Mouse (Mus musculus): ENCODE results near the gene Selenom. TPM values are rescaled to one million over a fixed set of nuclear protein-coding genes. Genes with fewer than 3 reads are reported as not detected.

The Selenom gene
- total RNA-seq, 1 experiment = 43.8 TPM

- no peak for TF ChIP-seq ZNF384 (IDR thresholded peaks at IDR 0.05; ENCODE audit: low read depth, low read length)
- TF ChIP-seq CHD2 (IDR thresholded peaks at IDR 0.05; ENCODE audit: low read depth, low read length) = no peak
- no peak for TF ChIP-seq MAFK (IDR thresholded peaks at IDR 0.05; ENCODE audit: insufficient read depth, low read depth, low read length)
- TF ChIP-seq HCFC1 (IDR thresholded peaks at IDR 0.05; ENCODE audit: borderline replicate concordance, insufficient read depth, low read length) = no peak
- TF ChIP-seq ZC3H11A (IDR thresholded peaks at IDR 0.05; ENCODE audit: borderline replicate concordance, low read depth, low read length) = no peak
- H3K9me3 ChIP-seq (ENCODE audit: control insufficient read depth, insufficient read depth, low read depth, low read length) = no peaks in the 10 kb centered on the region
- no peaks in the 10 kb centered on the region for H3K36me3 ChIP-seq (ENCODE audit: control insufficient read depth, insufficient read depth, low read length, poor library complexity, severe bottlenecking)
- no peak overlapping the region for H3K4me3 ChIP-seq (ENCODE audit: insufficient read depth in 1 of 2, low read depth in 1 of 2, low read length in 2 of 2, poor library complexity in 1 of 2, severe bottlenecking in 1 of 2)
- in situ Hi-C loops (cut with MboI; ENCODE audit: low sequenced_read_pairs in 2 of 2, unreplicated experiment in 2 of 2) = no loop called here
- H3K9ac ChIP-seq (ENCODE audit: insufficient read depth, low read depth, low read length, poor library complexity, severe bottlenecking) = no peak overlapping the region
- no peak overlapping the region for H3K27ac ChIP-seq (ENCODE audit: insufficient read depth, low read depth, low read length, poor library complexity, severe bottlenecking)
- no peak for DNase-seq (ENCODE audit: low read depth, low spot score)
- no peaks in the 10 kb centered on the region for H3K4me1 ChIP-seq (ENCODE audit: control insufficient read depth in 2 of 2, insufficient read depth in 2 of 2, low read length in 2 of 2, poor library complexity in 1 of 2)
Observed at GRCm38 (mm10) chr11:3509181-3510085, 5.1 kb upstream of the Selenom start.

- Histone ChIP-seq H3K4me3 (ENCODE audit: insufficient read depth in 1 of 2, low read depth in 1 of 2, low read length in 2 of 2, poor library complexity in 1 of 2, severe bottlenecking in 1 of 2) (no peak overlapping the region), H3K4me1 (ENCODE audit: control insufficient read depth in 2 of 2, insufficient read depth in 2 of 2, low read length in 2 of 2, poor library complexity in 1 of 2) (no peaks in the 10 kb centered on the region), H3K27ac (ENCODE audit: insufficient read depth, low read depth, low read length, poor library complexity, severe bottlenecking) (no peak overlapping the region), H3K9me3 (ENCODE audit: control insufficient read depth, insufficient read depth, low read depth, low read length) (no peaks in the 10 kb centered on the region), H3K9ac (ENCODE audit: insufficient read depth, low read depth, low read length, poor library complexity, severe bottlenecking) (no peak overlapping the region), H3K36me3 (ENCODE audit: control insufficient read depth, insufficient read depth, low read length, poor library complexity, severe bottlenecking) (no peaks in the 10 kb centered on the region)
- DNase-seq (ENCODE audit: low read depth, low spot score) = no peak
- in situ Hi-C loops (cut with MboI; ENCODE audit: low sequenced_read_pairs in 2 of 2, unreplicated experiment in 2 of 2) = no loop called here
- TF ChIP-seq HCFC1 (IDR thresholded peaks at IDR 0.05; ENCODE audit: borderline replicate concordance, insufficient read depth, low read length) (no peak), CHD2 (IDR thresholded peaks at IDR 0.05; ENCODE audit: low read depth, low read length) (no peak), ZC3H11A (IDR thresholded peaks at IDR 0.05; ENCODE audit: borderline replicate concordance, low read depth, low read length) (no peak), MAFK (IDR thresholded peaks at IDR 0.05; ENCODE audit: insufficient read depth, low read depth, low read length) (no peak), ZNF384 (IDR thresholded peaks at IDR 0.05; ENCODE audit: low read depth, low read length) (no peak)
Observed at GRCm38 (mm10) chr11:3510321-3510720, 4.2 kb upstream of the Selenom start.

GRCm38 (mm10) chr11:3513291-3513690, 1.2 kb upstream of the Selenom start:
- no peak overlapping the region for H3K4me3 ChIP-seq (ENCODE audit: insufficient read depth in 1 of 2, low read depth in 1 of 2, low read length in 2 of 2, poor library complexity in 1 of 2, severe bottlenecking in 1 of 2)
- no peak overlapping the region for H3K27ac ChIP-seq (ENCODE audit: insufficient read depth, low read depth, low read length, poor library complexity, severe bottlenecking)
- H3K4me1 ChIP-seq (ENCODE audit: control insufficient read depth in 2 of 2, insufficient read depth in 2 of 2, low read length in 2 of 2, poor library complexity in 1 of 2) = peaks cover 3 to 16% of the 10 kb centered on the region in 2 experiments
- H3K9me3 ChIP-seq (ENCODE audit: control insufficient read depth, insufficient read depth, low read depth, low read length) = no peaks in the 10 kb centered on the region
- no peaks in the 10 kb centered on the region for H3K36me3 ChIP-seq (ENCODE audit: control insufficient read depth, insufficient read depth, low read length, poor library complexity, severe bottlenecking)
- no peak overlapping the region for H3K9ac ChIP-seq (ENCODE audit: insufficient read depth, low read depth, low read length, poor library complexity, severe bottlenecking)
- in situ Hi-C loops (cut with MboI; ENCODE audit: low sequenced_read_pairs in 2 of 2, unreplicated experiment in 2 of 2) = no loop called here
- no peak for TF ChIP-seq CHD2 (IDR thresholded peaks at IDR 0.05; ENCODE audit: low read depth, low read length)
- no peak for TF ChIP-seq ZC3H11A (IDR thresholded peaks at IDR 0.05; ENCODE audit: borderline replicate concordance, low read depth, low read length)
- TF ChIP-seq MAFK (IDR thresholded peaks at IDR 0.05; ENCODE audit: insufficient read depth, low read depth, low read length) = no peak
- TF ChIP-seq ZNF384 (IDR thresholded peaks at IDR 0.05; ENCODE audit: low read depth, low read length) = no peak
- no peak for TF ChIP-seq HCFC1 (IDR thresholded peaks at IDR 0.05; ENCODE audit: borderline replicate concordance, insufficient read depth, low read length)
- no peak for DNase-seq (ENCODE audit: low read depth, low spot score)

GRCm38 (mm10) chr11:3515216-3515615, 732 bp downstream of the Selenom start:
- H3K4me3 ChIP-seq (ENCODE audit: insufficient read depth in 1 of 2, low read depth in 1 of 2, low read length in 2 of 2, poor library complexity in 1 of 2, severe bottlenecking in 1 of 2) = peak overlapping the region; percentile 74 to 76
- TF ChIP-seq HCFC1 (IDR thresholded peaks at IDR 0.05; ENCODE audit: borderline replicate concordance, insufficient read depth, low read length) (no peak), MAFK (IDR thresholded peaks at IDR 0.05; ENCODE audit: insufficient read depth, low read depth, low read length) (no peak), CHD2 (IDR thresholded peaks at IDR 0.05; ENCODE audit: low read depth, low read length) (no peak), ZC3H11A (IDR thresholded peaks at IDR 0.05; ENCODE audit: borderline replicate concordance, low read depth, low read length) (no peak), ZNF384 (IDR thresholded peaks at IDR 0.05; ENCODE audit: low read depth, low read length) (no peak)
- peaks cover 3 to 16% of the 10 kb centered on the region in 2 experiments for H3K4me1 ChIP-seq (ENCODE audit: control insufficient read depth in 2 of 2, insufficient read depth in 2 of 2, low read length in 2 of 2, poor library complexity in 1 of 2)
- peak overlapping the region; percentile 73; the same call in 1 of the 2 replicates for H3K9ac ChIP-seq (ENCODE audit: insufficient read depth, low read depth, low read length, poor library complexity, severe bottlenecking)
- no peaks in the 10 kb centered on the region for H3K9me3 ChIP-seq (ENCODE audit: control insufficient read depth, insufficient read depth, low read depth, low read length)
- H3K27ac ChIP-seq (ENCODE audit: insufficient read depth, low read depth, low read length, poor library complexity, severe bottlenecking) = no peak overlapping the region
- 0 out of 2 replicates have a peak, but pooled peaks cover 3% of the 10 kb centered on the region for H3K36me3 ChIP-seq (ENCODE audit: control insufficient read depth, insufficient read depth, low read length, poor library complexity, severe bottlenecking)
- in situ Hi-C loops (cut with MboI; ENCODE audit: low sequenced_read_pairs in 2 of 2, unreplicated experiment in 2 of 2) = no loop called here
- no peak for DNase-seq (ENCODE audit: low read depth, low spot score)
